Mouse (Mus musculus) myocyte (in vitro differentiated cells): ENCODE data around the gene Ulk4. TPM values are rescaled to one million over a fixed set of nuclear protein-coding genes. Genes with fewer than 3 reads are reported as not detected.

ENCODE experiments used
- H3K27me3 ChIP-seq: one replicate; pipeline ENCODE4 v1.6.1; 2011; ENCODE audit not compliant: control insufficient read depth, insufficient read depth, insufficient read length
- H3K36me3 ChIP-seq: one replicate; pipeline ENCODE4 v1.6.1; 2011; ENCODE audit not compliant: control insufficient read depth, insufficient read depth
- H3K4me2 ChIP-seq: one replicate; pipeline ENCODE4 v1.6.1; 2011; ENCODE audit warnings: low read depth, control low read depth
- H3K4me3 ChIP-seq: one replicate; pipeline ENCODE4 v1.5.1; 2011; ENCODE audit warnings: mild to moderate bottlenecking, control low read depth, moderate library complexity
- H3K79me2 ChIP-seq: one replicate; pipeline ENCODE4 v1.6.1; 2011; ENCODE audit not compliant: control insufficient read depth, insufficient read depth
- H3ac ChIP-seq: one replicate; pipeline ENCODE4 v1.6.1; 2011; ENCODE audit not compliant: control insufficient read depth, insufficient read length
- CEBPB ChIP-seq: IDR thresholded peaks from 2 replicates; pipeline ENCODE4 v1.6.1; 2011; ENCODE audit warnings: mild to moderate bottlenecking, moderate library complexity; ENCODE audit not compliant: poor library complexity, insufficient read depth, severe bottlenecking
- E2F4 ChIP-seq: IDR thresholded peaks from one replicate; pipeline ENCODE4 v1.6.1; 2011; ENCODE audit warnings: mild to moderate bottlenecking, control low read depth, moderate library complexity; ENCODE audit not compliant: insufficient read depth
- MAX ChIP-seq: IDR thresholded peaks from one replicate; pipeline ENCODE4 v1.6.1; 2011; ENCODE audit warnings: low read depth, mild to moderate bottlenecking, control low read depth
- MYOD1 ChIP-seq, 3 experiments: IDR thresholded peaks; one replicate each; pipeline ENCODE4 v1.6.1; 2011; ENCODE audit warnings: control low read depth in 2 of 3, low read depth in 2 of 3, mild to moderate bottlenecking in 2 of 3, moderate library complexity in 1 of 3; ENCODE audit not compliant: insufficient read length in 2 of 3, control insufficient read depth in 1 of 3
- MYOG ChIP-seq, 3 experiments: IDR thresholded peaks; one replicate each; pipeline ENCODE4 v1.6.1; 2011; ENCODE audit warnings: control low read depth in 2 of 3, low read depth in 2 of 3, mild to moderate bottlenecking in 2 of 3; ENCODE audit not compliant: insufficient read length in 2 of 3, control insufficient read depth in 1 of 3, insufficient read depth in 1 of 3
- POLR2A ChIP-seq: IDR thresholded peaks from one replicate; pipeline ENCODE4 v1.6.1; 2011; ENCODE audit warnings: low read depth, mild to moderate bottlenecking, control low read depth, moderate library complexity; ENCODE audit not compliant: insufficient read length
- POLR2AphosphoS2 ChIP-seq: IDR thresholded peaks from one replicate; pipeline ENCODE4 v1.6.1; 2011; ENCODE audit warnings: low read depth, control low read depth; ENCODE audit not compliant: insufficient read length
- REST ChIP-seq: IDR thresholded peaks from one replicate; pipeline ENCODE4 v1.6.1; 2011; ENCODE audit warnings: mild to moderate bottlenecking, control low read depth, moderate library complexity; ENCODE audit not compliant: insufficient read depth, insufficient read length
- SRF ChIP-seq: IDR thresholded peaks from one replicate; pipeline ENCODE4 v1.6.1; 2011; ENCODE audit warnings: low read depth; ENCODE audit not compliant: control insufficient read depth, insufficient read length
- TCF12 ChIP-seq: IDR thresholded peaks from one replicate; pipeline ENCODE4 v1.6.1; 2011; ENCODE audit warnings: mild to moderate bottlenecking, control low read depth; ENCODE audit not compliant: poor library complexity, insufficient read depth, severe bottlenecking
- TCF3 ChIP-seq: IDR thresholded peaks from one replicate; pipeline ENCODE4 v1.6.1; 2011; ENCODE audit warnings: low read depth, control low read depth; ENCODE audit not compliant: insufficient read length
- USF1 ChIP-seq: IDR thresholded peaks from one replicate; pipeline ENCODE4 v1.6.1; 2011; ENCODE audit warnings: low read depth, mild to moderate bottlenecking, control low read depth, moderate library complexity
- polyA plus RNA-seq: library from polyadenylated mRNA; unstranded; fragments of >200 nt; fragmentation: generic; extraction: Trizol; gene quantifications from one replicate; pipeline ENCODE4 v1.2.1, GENCODE M21; 2012; ENCODE audit warnings: missing spikeins

Gene Ulk4
- polyA plus RNA-seq, 1 experiment, result 0.85 TPM

- no peak for TF ChIP-seq CEBPB
- no peak for TF ChIP-seq USF1
- TF ChIP-seq E2F4, result no peak
- TF ChIP-seq SRF, result no peak
- no peak for TF ChIP-seq TCF12
- TF ChIP-seq MYOG (IDR thresholded peaks at IDR 0.05; ENCODE audit: control insufficient read depth in 1 of 3, insufficient read depth in 1 of 3, insufficient read length in 2 of 3, low read depth in 2 of 3), result no peak
- TF ChIP-seq POLR2AphosphoS2, result no peak
- TF ChIP-seq REST, result no peak
- no peak for TF ChIP-seq MAX
- no peak for TF ChIP-seq MYOD1 (IDR thresholded peaks at IDR 0.05; ENCODE audit: control insufficient read depth in 1 of 3, insufficient read length in 2 of 3, low read depth in 2 of 3)
- no peak for TF ChIP-seq TCF3
- no peak for TF ChIP-seq POLR2A
These were observed 196.6 kb downstream of the Ulk4 start for GRCm38 (mm10) chr9:121080413-121080812.

GRCm38 (mm10) chr9:121079388-121080088 lies 197.5 kb downstream of the Ulk4 start:
- Histone ChIP-seq H3ac (no peak overlapping the region), H3K36me3 (no peaks in the 10 kb centered on the region), H3K4me2 (no peak overlapping the region), H3K79me2 (no peaks in the 10 kb centered on the region), H3K4me3 (no peak overlapping the region), H3K27me3 (no peaks in the 10 kb centered on the region)
- no peak for TF ChIP-seq POLR2A
- no peak for TF ChIP-seq TCF12
- TF ChIP-seq MYOD1 (IDR thresholded peaks at IDR 0.05; ENCODE audit: control insufficient read depth in 1 of 3, insufficient read length in 2 of 3, low read depth in 2 of 3), result no peak
- TF ChIP-seq E2F4, result no peak
- TF ChIP-seq MYOG (IDR thresholded peaks at IDR 0.05; ENCODE audit: control insufficient read depth in 1 of 3, insufficient read depth in 1 of 3, insufficient read length in 2 of 3, low read depth in 2 of 3), result no peak
- TF ChIP-seq USF1, result no peak
- TF ChIP-seq CEBPB, result no peak
- no peak for TF ChIP-seq MAX
- no peak for TF ChIP-seq REST
- TF ChIP-seq TCF3, result no peak
- no peak for TF ChIP-seq SRF
- TF ChIP-seq POLR2AphosphoS2, result no peak

More at GRCm38 (mm10) chr9:121080413-121080812, 196.6 kb downstream of the Ulk4 start:
- H3K4me3 ChIP-seq, result no peak overlapping the region
- H3ac ChIP-seq, result no peak overlapping the region
- H3K4me2 ChIP-seq, result no peak overlapping the region
- H3K36me3 ChIP-seq, result no peaks in the 10 kb centered on the region
- no peaks in the 10 kb centered on the region for H3K27me3 ChIP-seq
- H3K79me2 ChIP-seq, result no peaks in the 10 kb centered on the region

GRCm38 (mm10) chr9:121076291-121076690 lies 200.7 kb downstream of the Ulk4 start:
- no peaks in the 10 kb centered on the region for H3K27me3 ChIP-seq
- no peaks in the 10 kb centered on the region for H3K79me2 ChIP-seq
- H3K36me3 ChIP-seq, result no peaks in the 10 kb centered on the region
- TF ChIP-seq POLR2A (no peak), POLR2AphosphoS2 (no peak), USF1 (no peak), MYOD1 (IDR thresholded peaks at IDR 0.05; ENCODE audit: control insufficient read depth in 1 of 3, insufficient read length in 2 of 3, low read depth in 2 of 3) (no peak), E2F4 (no peak), MYOG (IDR thresholded peaks at IDR 0.05; ENCODE audit: control insufficient read depth in 1 of 3, insufficient read depth in 1 of 3, insufficient read length in 2 of 3, low read depth in 2 of 3) (no peak), TCF3 (no peak), MAX (no peak), SRF (no peak), TCF12 (no peak), REST (no peak), CEBPB (no peak)
- H3K4me2 ChIP-seq, result no peak overlapping the region
- no peak overlapping the region for H3ac ChIP-seq
- no peak overlapping the region for H3K4me3 ChIP-seq

GRCm38 (mm10) chr9:121075246-121075645 lies 201.8 kb downstream of the Ulk4 start:
- no peak overlapping the region for H3ac ChIP-seq
- H3K4me3 ChIP-seq, result no peak overlapping the region
- no peaks in the 10 kb centered on the region for H3K27me3 ChIP-seq
- TF ChIP-seq MYOG (IDR thresholded peaks at IDR 0.05; ENCODE audit: control insufficient read depth in 1 of 3, insufficient read depth in 1 of 3, insufficient read length in 2 of 3, low read depth in 2 of 3) (peak in 2 of 3 experiments; percentile 28 to 38), REST (no peak), USF1 (no peak), MYOD1 (IDR thresholded peaks at IDR 0.05; ENCODE audit: control insufficient read depth in 1 of 3, insufficient read length in 2 of 3, low read depth in 2 of 3) (peak in 2 of 3 experiments; percentile 65 to 73)
- H3K79me2 ChIP-seq, result no peaks in the 10 kb centered on the region
- no peak overlapping the region for H3K4me2 ChIP-seq
- H3K36me3 ChIP-seq, result no peaks in the 10 kb centered on the region

- Histone ChIP-seq H3K36me3 (no peaks in the 10 kb centered on the region), H3ac (no peak overlapping the region), H3K27me3 (no peaks in the 10 kb centered on the region), H3K4me3 (no peak overlapping the region), H3K4me2 (no peak overlapping the region), H3K79me2 (no peaks in the 10 kb centered on the region)
- TF ChIP-seq CEBPB, result no peak
- no peak for TF ChIP-seq MAX
- no peak for TF ChIP-seq USF1
- TF ChIP-seq REST, result no peak
- TF ChIP-seq POLR2A, result no peak
- no peak for TF ChIP-seq MYOD1 (IDR thresholded peaks at IDR 0.05; ENCODE audit: control insufficient read depth in 1 of 3, insufficient read length in 2 of 3, low read depth in 2 of 3)
- TF ChIP-seq SRF, result no peak
- TF ChIP-seq TCF3, result no peak
- no peak for TF ChIP-seq TCF12
- no peak for TF ChIP-seq MYOG (IDR thresholded peaks at IDR 0.05; ENCODE audit: control insufficient read depth in 1 of 3, insufficient read depth in 1 of 3, insufficient read length in 2 of 3, low read depth in 2 of 3)
- no peak for TF ChIP-seq POLR2AphosphoS2
- no peak for TF ChIP-seq E2F4
These were observed 202.3 kb downstream of the Ulk4 start for GRCm38 (mm10) chr9:121074726-121075125.
